Mouse (Mus musculus): ENCODE measurements around the gene Nr3c2.
A peak's percentile ranks its signal among the peaks of the same experiment; 100 is the strongest.

Nr3c2 gene

GRCm38 (mm10) chr8:77055492-77056021 is 156.3 kb downstream of the Nr3c2 start:
- no peak for DNase-seq (ENCODE audit: low spot score)

DNA sequence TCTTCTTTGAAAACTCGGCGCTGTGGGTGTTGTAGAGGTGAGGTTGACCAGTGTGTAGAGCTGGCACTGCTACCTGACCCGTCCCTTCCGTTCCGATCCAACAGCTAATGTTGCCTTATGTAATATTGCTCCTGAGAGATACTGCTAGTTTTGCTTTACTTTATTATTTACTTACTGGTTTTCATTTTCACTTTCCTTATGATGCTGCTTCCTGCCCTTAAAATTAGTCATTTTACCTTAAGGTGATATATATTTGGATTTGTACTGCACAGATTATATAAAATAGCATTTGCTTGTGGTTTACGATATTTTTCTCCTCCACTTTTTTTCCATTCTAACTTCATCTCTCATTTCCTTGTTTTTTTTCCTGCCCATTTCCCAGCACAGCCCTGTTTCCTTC is 157.6 kb downstream of the Nr3c2 start:
- DNase-seq (ENCODE audit: low spot score), result no peak

- no peak for DNase-seq (ENCODE audit: low spot score)
Observed at GRCm38 (mm10) chr8:77082687-77083086, 183.4 kb downstream of the Nr3c2 start.

DNA sequence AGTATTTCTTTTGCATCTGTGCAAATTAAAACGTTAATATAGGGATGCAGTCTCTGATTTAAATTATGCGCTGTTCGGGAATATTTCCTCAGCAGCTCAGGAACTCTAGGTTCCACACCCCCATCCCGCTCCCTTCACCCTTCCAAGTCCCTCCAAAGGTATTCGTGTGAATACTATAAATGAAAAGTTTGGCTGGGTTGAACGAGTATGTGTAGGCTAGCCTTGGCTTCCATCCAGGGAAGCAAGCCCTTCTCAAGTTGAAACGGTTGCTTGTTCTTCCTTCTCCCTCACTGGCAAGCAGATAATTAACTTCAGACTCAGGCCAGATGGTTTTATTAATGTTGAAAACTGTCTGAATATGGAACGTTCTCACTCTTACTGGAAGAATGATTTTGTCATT is 186.8 kb downstream of the Nr3c2 start:
- no peak for DNase-seq (ENCODE audit: low spot score)

DNA sequence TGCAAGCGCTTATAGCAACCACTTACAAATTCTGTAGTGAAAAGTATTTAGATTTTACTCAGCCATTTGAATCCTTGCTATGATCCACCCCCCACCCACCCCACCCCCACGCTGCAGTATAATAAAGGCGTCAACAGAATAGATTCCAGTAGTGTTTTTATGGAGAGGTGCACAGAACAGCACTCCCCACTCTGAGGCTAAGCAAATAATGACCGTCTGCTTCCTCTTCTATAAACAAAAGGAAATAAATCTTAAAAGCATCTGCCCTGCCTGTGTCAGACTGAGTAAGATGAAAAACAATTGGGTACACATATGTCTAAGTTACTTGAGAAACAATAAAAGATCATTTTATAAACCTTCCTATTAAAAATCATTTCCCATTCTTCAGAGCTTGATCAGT is 197.5 kb downstream of the Nr3c2 start:
- DNase-seq (ENCODE audit: low spot score), result no peak

DNA sequence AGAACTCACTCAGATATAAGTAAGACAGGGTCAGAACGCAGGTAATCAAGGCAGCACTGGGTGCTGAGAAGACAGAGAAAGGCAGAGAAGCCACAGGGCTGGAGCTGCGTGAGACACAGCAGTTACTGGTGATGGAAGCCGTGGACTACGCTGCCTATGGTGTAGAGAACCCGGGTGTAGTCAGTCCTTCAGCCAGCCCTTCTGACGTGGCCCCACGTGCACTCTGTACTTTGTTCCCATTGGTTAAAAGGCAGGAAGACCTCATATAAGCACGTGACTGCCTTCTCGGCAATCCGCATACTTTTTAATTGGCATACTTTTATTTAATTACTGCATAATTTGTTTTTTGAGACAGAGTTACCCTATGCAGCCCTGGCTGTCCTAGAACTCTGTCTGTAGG is 198.9 kb downstream of the Nr3c2 start:
- no peak for DNase-seq (ENCODE audit: low spot score)

DNA sequence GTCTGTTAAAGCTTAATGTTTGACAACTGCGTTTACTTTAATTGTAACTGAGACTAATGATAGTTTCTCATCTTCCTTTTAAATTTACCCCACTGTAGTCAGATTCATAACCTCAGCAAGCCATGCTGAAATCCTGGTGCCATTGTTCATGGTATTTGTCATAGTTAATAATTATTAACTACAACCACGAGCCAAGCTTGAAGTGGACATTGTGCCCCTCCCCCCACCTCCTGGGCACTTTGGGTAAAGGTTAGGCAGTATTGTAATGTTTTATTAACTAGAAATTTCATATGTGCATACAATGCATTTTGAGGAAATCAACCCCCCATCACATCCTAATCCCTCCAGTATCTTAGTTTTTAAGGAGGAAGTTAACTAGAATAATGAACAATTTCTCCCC is 201.1 kb downstream of the Nr3c2 start:
- no peak for DNase-seq (ENCODE audit: low spot score)

DNA sequence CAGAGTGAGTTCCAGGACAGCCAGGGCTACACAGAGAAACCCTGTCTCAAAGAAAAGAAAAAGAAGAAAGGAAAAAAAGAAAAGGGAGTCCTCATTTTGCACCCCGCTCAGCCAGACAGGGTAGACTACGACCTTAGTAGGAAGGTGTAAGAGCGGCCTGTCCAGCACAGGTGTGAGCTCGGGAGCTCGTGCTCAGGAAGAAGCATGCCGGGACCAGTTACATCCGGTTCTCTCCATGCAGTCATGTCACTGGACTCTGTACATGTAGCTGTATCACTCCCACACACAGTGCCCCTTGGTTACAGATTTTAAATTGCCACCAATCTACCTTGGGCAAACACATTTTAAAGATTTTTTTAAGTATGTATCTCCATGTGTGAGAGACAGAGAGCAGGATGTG is 203.6 kb downstream of the Nr3c2 start:
- DNase-seq (ENCODE audit: low spot score), result no peak

DNA sequence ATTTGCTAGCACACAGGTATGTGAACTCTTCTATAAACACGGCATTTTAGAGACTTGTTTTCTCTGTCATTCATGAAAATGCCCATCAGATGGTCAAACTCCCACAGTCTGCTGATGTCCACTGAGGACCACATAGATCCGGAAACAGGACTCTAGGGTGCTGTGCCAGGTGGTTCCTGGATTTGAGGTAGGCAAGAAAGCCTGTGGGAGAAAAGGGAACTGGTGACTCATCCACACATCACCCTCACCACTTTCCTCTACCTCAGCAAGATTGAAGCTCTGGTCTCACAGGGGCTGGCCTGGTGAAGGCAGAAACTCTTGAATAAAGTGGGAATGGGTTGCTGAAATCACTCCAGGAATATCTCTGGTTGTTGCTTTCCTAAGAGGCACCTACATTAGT is 213.5 kb downstream of the Nr3c2 start:
- DNase-seq (ENCODE audit: low spot score), result no peak

DNA sequence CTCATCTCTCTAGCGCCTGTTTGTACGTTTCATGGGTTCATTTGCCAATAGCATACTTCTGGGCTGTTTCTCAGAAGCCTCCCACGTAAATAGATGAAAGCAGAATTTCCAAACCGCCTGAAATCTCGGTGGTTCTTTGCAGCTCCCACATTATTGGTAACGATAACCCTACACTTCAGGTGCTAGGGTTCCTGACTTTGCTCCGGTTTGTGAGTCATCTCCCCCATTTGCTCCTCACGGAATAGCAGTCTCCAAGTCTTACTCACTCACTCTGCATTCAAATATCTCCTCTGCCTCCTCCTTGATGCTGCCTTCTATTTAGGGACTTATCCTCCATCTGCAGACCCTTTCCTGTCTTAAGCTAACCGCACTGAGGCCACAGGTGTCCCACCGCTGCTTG is 215.5 kb downstream of the Nr3c2 start:
- no peak for DNase-seq (ENCODE audit: low spot score)

DNA sequence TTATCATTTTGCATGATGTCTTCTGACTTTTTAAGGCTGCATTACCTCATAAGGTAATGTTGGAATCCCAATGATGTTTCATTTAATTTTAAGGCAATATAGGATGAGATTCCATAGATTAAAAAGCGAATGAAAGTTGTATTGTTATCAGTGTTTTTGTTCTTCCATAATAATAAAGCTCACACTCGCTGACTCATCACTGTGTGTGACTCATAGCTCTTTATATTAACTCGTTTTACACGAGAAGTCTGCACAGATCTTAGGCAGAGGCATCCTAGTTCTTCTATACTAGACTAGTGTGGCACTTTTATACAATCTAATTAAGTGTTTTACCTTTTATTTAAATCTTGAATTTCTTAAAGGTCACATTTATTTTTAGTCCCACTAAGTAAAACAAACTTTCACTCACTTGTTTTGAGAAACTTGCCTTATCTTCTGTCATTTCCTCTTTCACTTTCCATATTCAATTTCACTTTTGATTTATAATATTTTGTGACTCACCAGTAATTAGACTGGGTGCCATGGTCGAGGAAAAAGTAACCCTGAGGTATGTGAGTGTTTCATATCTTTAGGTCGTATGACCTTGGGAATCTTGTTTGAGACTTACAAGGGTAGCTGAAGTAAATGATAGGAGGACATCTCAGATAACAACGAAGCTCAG is 217.3 kb downstream of the Nr3c2 start:
- no peak for DNase-seq (ENCODE audit: low spot score)

DNA sequence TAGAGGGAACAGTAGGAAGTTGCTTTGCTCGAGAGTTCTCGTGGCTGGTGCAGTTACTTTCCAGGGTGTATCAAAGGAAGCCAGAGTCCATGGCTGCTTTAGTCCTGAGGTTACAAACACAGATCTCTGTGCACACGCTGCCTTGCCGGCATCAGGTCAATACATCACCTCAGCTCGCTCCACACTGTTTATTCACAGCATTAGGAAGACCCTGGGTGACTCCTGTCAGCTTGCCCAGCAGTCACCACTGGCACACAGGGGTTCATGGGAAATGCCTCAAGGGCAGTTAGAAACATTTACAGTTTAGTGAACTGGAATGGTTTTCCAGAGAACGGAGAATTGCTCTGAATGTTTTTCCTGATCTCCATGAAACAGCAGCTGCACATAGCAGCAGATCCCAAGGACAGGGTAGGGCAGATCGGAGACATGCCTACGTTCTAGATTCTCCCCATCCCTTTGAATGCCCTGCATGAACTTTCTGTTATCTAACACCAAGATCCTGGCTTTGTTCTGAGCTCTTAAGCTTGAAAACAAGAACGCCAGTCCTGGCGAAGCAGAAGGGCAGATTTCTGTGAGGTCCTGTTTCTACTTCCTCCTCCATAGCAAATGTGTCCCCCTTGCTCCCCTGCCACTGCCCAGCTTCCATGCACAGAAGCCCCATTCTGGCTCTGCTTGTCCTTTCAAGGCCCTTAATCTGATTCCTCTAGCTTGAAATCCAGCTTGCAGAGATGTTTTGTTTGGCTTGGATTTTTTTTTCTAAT is 221.7 kb downstream of the Nr3c2 start:
- DNase-seq (ENCODE audit: low spot score), result no peak

DNA sequence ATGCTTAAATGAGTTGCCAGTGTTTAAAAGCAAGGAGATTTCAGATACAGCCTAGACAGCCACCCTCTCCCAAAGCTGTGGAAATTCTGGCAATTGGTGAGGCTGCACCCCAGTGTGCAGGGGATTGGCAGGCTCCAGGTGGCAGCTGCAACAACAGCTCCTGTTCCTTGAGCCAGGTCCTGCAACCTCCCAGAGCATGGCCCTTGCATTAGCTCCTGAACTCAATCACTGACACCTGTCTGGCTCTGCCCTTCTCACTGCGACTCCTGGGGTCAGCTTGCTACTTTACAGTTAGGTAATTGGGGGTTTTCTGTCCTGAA is 222.3 kb downstream of the Nr3c2 start:
- no peak for DNase-seq (ENCODE audit: low spot score)

DNA sequence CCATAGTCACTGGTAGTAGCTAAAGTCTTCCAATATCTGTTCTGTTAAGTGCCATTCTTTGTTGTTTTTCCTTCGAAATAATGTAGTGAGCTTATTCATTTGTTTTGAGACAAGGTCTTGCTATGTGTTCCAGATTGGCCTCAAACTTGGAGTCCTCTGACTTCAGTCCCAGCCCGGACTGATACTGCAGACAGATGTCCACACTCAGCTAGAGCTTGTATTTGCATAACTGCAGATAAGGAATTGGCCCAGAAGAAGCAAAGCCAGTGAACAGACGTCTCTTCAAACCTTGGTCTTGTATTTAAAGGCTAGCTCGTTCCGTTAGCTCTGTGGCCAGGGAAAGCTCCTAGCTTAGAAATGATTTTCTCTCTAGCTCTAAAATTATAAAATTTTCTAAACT is 223.1 kb downstream of the Nr3c2 start:
- no peak for DNase-seq (ENCODE audit: low spot score)

GRCm38 (mm10) chr8:77125777-77126176 is 226.5 kb downstream of the Nr3c2 start:
- DNase-seq (ENCODE audit: low spot score), result no peak

- no peak for DNase-seq (ENCODE audit: low spot score)
Observed at GRCm38 (mm10) chr8:77128006-77128405, 228.8 kb downstream of the Nr3c2 start.

DNA sequence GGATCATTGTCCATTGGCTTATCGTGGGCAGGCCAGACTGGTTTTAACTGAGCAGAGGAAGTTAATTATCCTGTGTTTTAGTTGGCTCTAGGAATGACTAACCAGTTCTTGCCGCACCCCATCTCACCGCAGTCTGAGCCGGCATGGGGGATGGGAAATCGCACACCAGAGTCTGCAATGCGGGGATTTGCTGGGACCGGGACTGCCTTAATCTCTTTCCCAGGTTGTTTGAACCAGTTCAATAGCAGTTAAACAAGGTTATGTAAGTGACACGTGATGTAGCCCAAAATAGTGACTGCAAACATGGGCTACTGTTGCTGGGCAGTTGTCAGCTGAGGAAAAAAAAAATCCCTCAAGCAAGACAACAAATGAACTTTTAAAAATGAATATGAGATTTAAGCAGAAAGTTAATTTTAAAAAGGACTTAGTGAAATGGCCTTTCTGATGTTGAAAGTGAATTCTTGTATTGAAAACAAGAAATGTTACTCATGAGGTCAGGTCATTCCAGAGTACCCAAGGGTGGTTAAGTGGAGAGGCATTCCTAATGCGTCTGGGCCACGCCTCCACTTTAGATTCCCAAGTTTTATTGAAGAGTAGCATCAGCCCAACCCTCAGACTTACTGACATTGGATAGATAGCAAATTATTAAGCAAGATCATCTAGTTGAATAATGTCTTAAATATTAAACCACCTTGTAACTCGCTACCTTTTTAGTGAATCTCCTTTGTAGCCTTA is 233.8 kb downstream of the Nr3c2 start:
- peak; percentile 18 for DNase-seq (ENCODE audit: low spot score)

DNA sequence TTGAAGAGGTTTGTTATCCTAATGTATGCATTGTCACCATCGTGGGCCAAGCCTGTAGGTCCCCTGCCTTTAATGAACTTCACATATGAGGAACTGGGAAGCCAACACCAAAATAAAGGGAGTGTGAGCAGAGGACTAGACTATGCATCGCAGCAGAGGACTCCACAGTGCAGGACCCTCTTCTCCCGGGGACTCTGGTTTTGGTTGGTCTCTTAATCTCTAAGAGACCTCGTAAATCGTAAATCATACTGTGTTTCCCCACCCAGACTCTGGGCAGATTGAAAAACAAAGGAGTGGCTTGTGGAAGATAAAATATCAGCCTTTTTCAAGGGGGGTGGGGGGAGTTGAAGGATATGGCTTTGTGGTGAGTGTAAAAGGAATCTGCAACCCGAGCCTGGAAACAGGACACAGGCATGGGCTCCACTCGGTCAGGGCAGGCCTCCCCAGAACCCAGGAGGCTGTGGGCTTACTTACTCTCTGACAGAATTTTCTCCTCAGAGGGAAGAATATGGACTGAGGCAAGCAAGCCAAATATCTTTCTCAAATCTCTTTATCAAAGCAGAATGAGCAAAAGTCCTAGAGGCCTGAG is 234.6 kb downstream of the Nr3c2 start:
- no peak for DNase-seq (ENCODE audit: low spot score)

- DNase-seq (ENCODE audit: low spot score), result no peak
Observed at GRCm38 (mm10) chr8:77145285-77145684, 246.0 kb downstream of the Nr3c2 start.

DNA sequence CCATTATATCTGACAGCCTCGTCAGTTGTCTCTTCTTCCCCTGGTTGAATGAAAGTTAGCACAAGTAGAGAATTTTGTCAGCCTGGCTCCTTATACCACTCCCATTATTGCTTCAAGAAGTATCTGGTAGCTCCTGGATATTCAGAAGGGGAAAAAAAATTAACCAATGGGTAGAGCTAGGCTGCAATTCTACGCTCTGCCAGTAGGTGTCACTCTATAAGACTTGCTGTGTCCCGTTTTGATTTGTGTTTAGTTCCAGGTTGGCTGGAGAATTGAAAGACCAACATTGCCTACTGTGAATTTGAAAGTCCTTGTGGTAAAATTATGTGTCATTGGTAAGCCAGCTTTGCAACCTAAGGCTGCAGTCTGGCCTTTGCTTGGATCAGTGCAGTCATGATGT is 255.3 kb downstream of the Nr3c2 start:
- DNase-seq (ENCODE audit: low spot score), result no peak

DNA sequence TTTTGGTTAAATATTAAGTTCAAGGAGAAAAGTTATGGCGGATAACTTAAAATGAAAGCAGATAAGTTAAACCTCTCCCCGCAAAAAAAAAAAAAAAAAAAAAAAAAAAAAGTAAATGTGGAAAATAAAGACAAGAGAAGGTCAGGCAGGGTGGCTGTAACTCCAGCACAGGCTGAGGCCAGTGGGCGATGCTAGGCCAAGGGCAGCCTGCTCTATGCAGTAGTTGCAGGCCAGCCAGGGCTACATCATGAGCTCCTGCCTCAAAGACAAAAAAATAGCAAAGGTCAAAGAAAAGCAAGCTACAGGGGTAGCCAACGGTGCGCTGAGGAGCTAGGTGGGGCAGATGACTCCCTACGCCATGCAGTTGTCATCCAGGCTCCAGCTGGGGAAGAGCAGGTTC is 270.1 kb downstream of the Nr3c2 start:
- no peak for DNase-seq (ENCODE audit: low spot score)

DNA sequence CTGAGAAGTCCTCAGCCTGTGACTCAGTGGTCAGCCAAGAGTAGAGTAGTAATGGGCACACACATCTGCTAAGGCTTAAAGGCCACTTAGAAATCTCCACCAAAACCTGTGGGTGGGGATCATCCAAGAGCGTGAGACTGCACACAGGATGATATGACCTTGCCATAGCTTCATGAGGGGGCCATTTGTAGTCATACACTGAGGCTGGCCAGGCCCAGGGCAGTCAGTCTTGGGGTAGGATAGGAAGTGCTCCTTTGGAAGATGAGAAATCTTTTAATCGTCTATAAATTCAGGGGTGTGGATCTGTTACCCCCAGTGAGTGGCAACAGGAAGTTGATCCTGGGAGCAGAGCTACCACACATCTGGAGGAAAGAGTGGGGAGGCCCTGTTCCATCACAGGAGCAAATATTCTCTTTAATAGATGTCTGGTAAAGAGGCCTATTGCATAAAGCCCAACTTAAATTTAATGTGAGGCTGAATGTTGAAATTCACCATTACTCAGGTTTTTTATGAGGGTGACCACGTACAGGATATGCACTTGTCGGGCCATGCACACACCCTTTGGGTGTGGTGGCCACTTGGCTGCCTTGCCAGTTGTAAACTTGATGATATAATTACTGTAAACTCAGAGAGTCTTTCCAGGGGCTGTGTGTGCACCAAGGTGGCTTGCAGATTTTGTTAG is 270.7 kb downstream of the Nr3c2 start:
- DNase-seq (ENCODE audit: low spot score), result no peak

Data from ovary, postnatal 36 days (tissue).